Mouse (Mus musculus) bone marrow, adult 2 months (tissue): ENCODE measurements around the gene Tnfsf13b.

Source experiments
- CTCF ChIP-seq: fragments of 200-500 bp; IDR thresholded peaks from 2 replicates; pipeline ENCODE4 v1.5.1; 2011; ENCODE audit warnings: low read length, control low read depth; ENCODE audit not compliant: control insufficient read depth, insufficient read depth
- POLR2A ChIP-seq: fragments of 200-500 bp; IDR thresholded peaks from 2 replicates; pipeline ENCODE4 v1.6.1; 2011; ENCODE audit warnings: low read depth, mild to moderate bottlenecking, control low read depth, low read length, borderline replicate concordance; ENCODE audit not compliant: control insufficient read depth

- TF ChIP-seq CTCF, result no peak
- no peak for TF ChIP-seq POLR2A
Observed at GRCm38 (mm10) chr8:10061001-10061400, 54.7 kb downstream of the Tnfsf13b start.
